Mouse (Mus musculus) bone marrow, adult 2 months (tissue): ENCODE measurements at regions not wholly inside any gene's neighbourhood (a gene's known extent, or its start where the extent isn't known, plus 50 kb on each side); places are given as distances from the start of the nearest gene placed in this dataset.

Source experiments
- CTCF ChIP-seq: fragments of 200-500 bp; IDR thresholded peaks from 2 replicates; pipeline ENCODE4 v1.5.1; 2011; ENCODE audit warnings: low read length, control low read depth; ENCODE audit not compliant: control insufficient read depth, insufficient read depth
- POLR2A ChIP-seq: fragments of 200-500 bp; IDR thresholded peaks from 2 replicates; pipeline ENCODE4 v1.6.1; 2011; ENCODE audit warnings: low read depth, mild to moderate bottlenecking, control low read depth, low read length, borderline replicate concordance; ENCODE audit not compliant: control insufficient read depth

DNA sequence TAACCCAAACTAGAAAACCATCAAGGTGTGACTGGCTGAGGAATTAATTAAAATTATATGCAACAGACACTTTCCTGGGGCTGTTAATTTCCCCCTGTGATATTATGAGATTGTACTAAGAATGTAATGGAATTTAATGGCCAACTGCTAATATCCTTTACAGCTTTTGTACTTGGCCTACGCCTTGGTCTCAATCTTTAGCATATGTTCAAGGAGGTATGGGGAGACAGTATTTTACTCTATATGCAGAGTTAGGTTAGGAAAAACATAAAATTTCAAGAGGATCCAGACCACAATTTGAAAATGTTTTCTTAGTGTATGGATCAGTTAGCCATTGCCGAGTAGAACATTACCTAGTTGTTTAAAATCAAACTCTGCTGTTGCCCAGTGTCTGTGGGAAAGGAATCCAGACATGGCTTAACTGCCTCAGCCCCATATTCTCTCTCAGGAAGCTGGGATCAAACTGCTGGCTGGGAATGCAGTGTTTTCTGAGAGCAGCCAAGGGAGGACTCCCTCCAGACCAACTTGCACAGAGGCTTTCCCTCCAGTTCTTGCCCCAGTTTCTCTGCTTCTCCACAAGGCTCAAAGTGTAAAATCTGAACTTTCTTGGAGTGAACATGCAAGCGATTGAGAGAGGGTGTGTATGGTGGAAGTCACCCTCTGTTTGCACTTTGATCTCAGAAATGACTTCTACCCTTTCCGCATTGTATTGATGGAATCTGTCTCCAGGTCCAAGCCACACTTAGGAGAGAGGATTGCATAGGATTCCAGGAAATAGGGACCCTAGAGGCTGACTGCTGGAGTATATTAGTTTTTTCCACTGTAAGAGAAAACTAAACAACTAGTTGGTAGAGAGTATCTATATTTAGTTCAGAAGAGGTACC is 294.6 kb downstream of the Hace1 start:
- TF ChIP-seq POLR2A (no peak), CTCF (no peak)
